Mouse (Mus musculus) heart, adult 18-20 months (tissue): ENCODE data around the gene E2f4. TPM values are rescaled to one million over a fixed set of nuclear protein-coding genes. Genes with fewer than 3 reads are reported as not detected.

Experiments
- DNase-seq, 2 experiments: peaks; one replicate each; pipeline ENCODE4 v3.0.0; 2021 to 2022; ENCODE audit warnings: mixed read lengths in 1 of 2
- microRNA-seq, 2 experiments: library from miRNA; unstranded; fragments of <30 nt; microRNA quantifications; one replicate each; pipeline ENCODE4 v1.2.0; 2022
- total RNA-seq, 2 experiments: library from RNA; stranded (reverse); gene quantifications; 2 replicates each; pipeline ENCODE4 v1.2.3; 2021

E2f4 gene
- total RNA-seq, 2 experiments from 2014 or later = 21.6 TPM

GRCm38 (mm10) chr8:105347428-105348221 is 50.2 kb downstream of the E2f4 start, which contains the start of gene Fhod1:
TSS of gene Fhod1 (minus strand) at chr8:105347953.
- peak; percentile 95 to 98 for DNase-seq

DNA sequence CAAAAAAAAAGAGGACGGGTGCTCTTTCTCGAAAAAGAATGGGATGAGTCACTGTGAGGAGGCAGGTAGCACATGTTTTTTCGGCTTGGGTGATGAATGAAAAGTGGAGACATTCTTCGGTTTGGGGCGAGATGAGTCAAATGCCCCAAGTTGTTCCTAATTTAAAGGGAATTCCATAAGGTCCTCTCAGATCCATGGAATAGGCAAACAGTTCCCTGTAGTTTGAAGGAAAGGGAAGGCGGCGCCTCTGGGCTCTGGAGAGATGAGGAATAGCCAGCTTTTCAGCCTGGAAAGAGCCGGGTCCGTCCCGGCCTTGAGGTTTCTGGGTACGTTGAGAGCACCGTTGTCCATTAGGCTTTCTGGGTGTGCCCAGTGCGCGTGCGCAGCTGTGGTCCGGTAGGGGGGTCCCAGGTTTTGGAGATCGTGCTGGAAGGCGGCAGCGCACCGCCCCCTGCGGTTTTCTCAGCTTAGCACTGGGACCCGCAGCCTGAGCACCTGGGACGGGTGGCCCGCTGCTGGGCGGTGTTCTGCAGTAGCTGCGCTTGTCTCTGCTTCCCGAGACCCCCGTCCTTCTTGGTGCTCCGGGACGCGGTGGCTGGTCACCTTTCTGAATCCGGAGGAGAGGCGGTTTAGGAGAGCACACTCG is 51.1 kb downstream of the E2f4 start, which contains the start of gene Slc9a5:
Gene Slc9a5 (plus strand): TSS at position 394 of the 646 bp plus-strand sequence.
- DNase-seq = peak; percentile 38 to 59

GRCm38 (mm10) chr8:105349096-105349771 is 51.8 kb downstream of the E2f4 start:
- no peak for DNase-seq

DNA sequence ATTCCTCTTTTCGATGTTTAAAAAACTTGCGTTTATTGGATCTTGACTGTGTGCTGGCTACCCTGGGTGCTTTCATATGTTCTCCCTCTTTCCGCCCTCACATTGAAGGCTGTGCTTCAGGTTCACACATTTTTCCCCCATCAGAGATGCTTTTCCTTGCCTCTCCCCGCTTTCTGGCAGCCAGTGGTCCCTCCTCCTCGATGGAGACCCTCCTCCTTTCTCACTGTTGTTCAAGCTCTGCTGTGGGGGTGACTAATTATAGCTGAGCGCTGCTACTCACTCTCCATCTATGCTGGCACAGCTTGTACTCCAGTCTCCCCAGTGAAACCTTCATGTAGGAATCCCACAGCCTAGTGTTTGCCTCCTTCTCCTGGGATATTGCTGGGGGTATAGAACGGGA is 52.7 kb downstream of the E2f4 start:
- peak in 1 of 2 experiments; percentile 4 for DNase-seq

GRCm38 (mm10) chr8:105353583-105354135 is 56.2 kb downstream of the E2f4 start:
- no peak for DNase-seq

DNA sequence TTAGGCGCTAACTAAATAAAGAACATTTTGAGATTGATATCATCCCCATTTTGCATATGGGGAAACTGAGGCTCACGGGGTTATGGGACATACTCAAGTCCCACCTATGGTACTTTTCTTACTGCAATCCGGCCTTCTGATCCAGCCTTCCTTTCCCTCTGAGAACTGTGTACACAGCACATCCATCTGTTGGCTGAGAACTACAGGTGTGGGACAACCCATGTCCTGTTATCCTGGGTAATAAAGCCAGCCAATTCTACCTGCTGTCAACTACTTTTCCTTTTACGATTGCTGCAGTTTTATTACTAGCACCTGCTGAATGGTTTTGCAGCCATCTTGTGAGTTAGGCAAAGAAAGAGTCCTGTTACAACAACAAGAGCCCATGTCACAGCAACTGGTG is 57.1 kb downstream of the E2f4 start:
- no peak for DNase-seq

Small RNA genes within 50 kb of the gene (microRNA-seq; reads per million reads assigned to microRNA genes)
- 0 reads per million in 2 experiments for gene Gm27320
- gene Mir328 = 2,157 to 3,272 reads per million in 2 experiments

Other genes starting within 250 kb of the E2f4 start
- gene Ces3a, start 249.1 kb upstream of the E2f4 start, total RNA-seq = not detected
- gene Ces3b, start 213.9 kb upstream of the E2f4 start, total RNA-seq = not detected
- gene Ces4a, start 165.9 kb upstream of the E2f4 start, total RNA-seq = not detected
- 10 to 100 TPM; 19.6 to 21.7 TPM for gene Cbfb, start 127.0 kb upstream of the E2f4 start, total RNA-seq
- gene D230025D16Rik, start 72.5 kb upstream of the E2f4 start, total RNA-seq = 10 to 100 TPM; 18.1 to 19.4 TPM
- gene B3gnt9, start 42.5 kb upstream of the E2f4 start, total RNA-seq = 1 to 10 TPM; 3.3 TPM
- gene Tradd, start 33.1 kb upstream of the E2f4 start, total RNA-seq = 1 to 10 TPM; 4.9 to 5.8 TPM
- 1 to 10 TPM; 2.9 to 3.0 TPM for gene Fbxl8, start 33.0 kb upstream of the E2f4 start, total RNA-seq
- gene Hsf4, start 27.9 kb upstream of the E2f4 start, total RNA-seq = 1 to 10 TPM; 4.6 to 4.7 TPM
- gene Nol3, start 21.5 kb upstream of the E2f4 start, total RNA-seq = 10 to 100 TPM; 22.1 to 25.7 TPM
- gene 4931428F04Rik, start 7.8 kb upstream of the E2f4 start, total RNA-seq = 1 to 10 TPM; 1.1 to 1.6 TPM
- gene Exoc3l, start 1.6 kb upstream of the E2f4 start, total RNA-seq = 1 to 10 TPM; 2.9 to 3.0 TPM
- 1 to 10 TPM in 1 of 2 experiments, under 1 TPM in 1; 0.60 to 1.6 TPM for gene Elmo3, start 7.9 kb downstream of the E2f4 start, total RNA-seq
- gene Lrrc29, start 28.6 kb downstream of the E2f4 start, total RNA-seq = under 1 TPM; 0.59 to 0.60 TPM
- gene Tmem208, start 28.7 kb downstream of the E2f4 start, total RNA-seq = 10 to 100 TPM; 24.3 to 26.6 TPM
- 1 to 10 TPM; 4.5 to 5.2 TPM for gene Fhod1, start 50.3 kb downstream of the E2f4 start, total RNA-seq
- gene Slc9a5, start 51.2 kb downstream of the E2f4 start, total RNA-seq = under 1 TPM; 0.37 to 0.39 TPM
- gene Plekhg4, start 75.6 kb downstream of the E2f4 start, total RNA-seq = not detected
- gene Kctd19, start 115.8 kb downstream of the E2f4 start, total RNA-seq = not detected
- under 1 TPM; 0.27 to 0.64 TPM for gene Lrrc36, start 115.9 kb downstream of the E2f4 start, total RNA-seq
- 10 to 100 TPM; 38.0 to 41.4 TPM for gene Tppp3, start 173.9 kb downstream of the E2f4 start, total RNA-seq
- 10 to 100 TPM; 12.5 to 14.2 TPM for gene Zdhhc1, start 199.2 kb downstream of the E2f4 start, total RNA-seq
- under 1 TPM; 0.21 to 0.22 TPM for gene Hsd11b2, start 221.1 kb downstream of the E2f4 start, total RNA-seq